Mouse (Mus musculus) effector memory CD4-positive, alpha-beta T cell, adult 7 months (primary cell): ENCODE results near the gene Sipa1l3. TPM values are rescaled to one million over a fixed set of nuclear protein-coding genes. Genes with fewer than 3 reads are reported as not detected.

ENCODE experiments used
- polyA plus RNA-seq: library from polyadenylated mRNA; unstranded; fragments of 100-300 nt; shearing (Covaris generic); gene quantifications from one replicate; pipeline ENCODE4 v1.2.1, GENCODE M21; 2017

The Sipa1l3 gene
- polyA plus RNA-seq = 10.4 TPM

GRCm38 (mm10) chr7:29518421-29519210 is at the start of gene Sipa1l3:
Sipa1l3 (minus strand) TSS chr7:29518641.

GRCm38 (mm10) chr7:29303738-29304462 is 214.5 kb downstream of the Sipa1l3 start, which contains the start of gene Dpf1:
Dpf1 (plus strand) TSS chr7:29303951.

GRCm38 (mm10) chr7:29288942-29289638 is 229.4 kb downstream of the Sipa1l3 start, which contains the start of gene Ppp1r14a:
Ppp1r14a (plus strand) TSS chr7:29289308.

GRCm38 (mm10) chr7:29281201-29282073 is 237.0 kb downstream of the Sipa1l3 start, which contains the start of gene Spint2:
Spint2 (minus strand) TSS chr7:29281912.

Other genes starting within 250 kb of the Sipa1l3 start
- gene Spint2, start 236.7 kb downstream of the Sipa1l3 start, polyA plus RNA-seq = 130 TPM
- gene Ppp1r14a, start 229.3 kb downstream of the Sipa1l3 start, polyA plus RNA-seq = not detected
- not detected for gene Dpf1, start 214.7 kb downstream of the Sipa1l3 start, polyA plus RNA-seq
- 0.71 TPM for gene Catsperg2, start 208.4 kb upstream of the Sipa1l3 start, polyA plus RNA-seq
- gene Zfp84, start 249.9 kb upstream of the Sipa1l3 start, polyA plus RNA-seq = 13.7 TPM